Mouse (Mus musculus): Measurements from ENCODE around the gene Rcc1l. TPM values are rescaled to one million over a fixed set of nuclear protein-coding genes. Genes with fewer than 3 reads are reported as not detected.

The Rcc1l gene
- polyA plus RNA-seq (2012; rRNA removed) = 18.5 and 19.5 TPM in 2 replicates

DNA sequence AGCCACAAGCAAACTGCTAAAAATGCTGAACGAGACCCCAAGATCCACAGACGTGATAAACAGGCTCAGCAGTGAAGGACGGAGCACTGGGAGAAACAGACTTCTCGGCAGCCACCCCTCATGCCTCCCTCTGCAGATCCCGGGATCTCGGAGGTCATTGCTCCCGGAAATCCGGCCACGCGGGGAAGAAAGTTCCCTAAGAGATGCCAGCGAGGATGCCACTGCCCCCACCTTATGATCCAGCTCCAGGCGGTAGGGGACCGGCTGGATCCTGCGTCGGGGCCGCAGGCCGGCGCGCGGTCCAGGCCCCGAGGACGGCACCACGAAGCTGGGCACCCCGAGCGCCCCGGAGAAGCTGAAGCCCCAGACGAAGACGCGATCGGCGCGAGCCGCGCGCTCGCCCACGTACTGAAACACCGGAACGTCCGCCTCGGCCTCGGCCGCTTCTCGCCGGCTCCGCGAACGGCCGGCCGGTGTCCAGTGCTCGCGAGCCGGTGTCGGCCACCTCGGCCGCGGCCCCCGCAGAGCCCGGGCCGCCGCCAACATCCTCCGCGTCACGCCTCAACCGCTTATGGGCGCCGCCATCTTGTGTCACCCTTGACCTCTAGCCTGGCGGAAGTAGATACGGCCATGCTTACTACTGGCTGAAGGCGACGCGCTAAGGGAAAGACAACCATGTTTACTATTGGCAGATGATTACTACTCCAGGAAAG is at the start of gene Rcc1l:
Gene Rcc1l, minus strand, starts transcription at position 606 of the 713 bp plus-strand sequence.
- no peak for DNase-seq (ENCODE audit: low read depth)

DNA sequence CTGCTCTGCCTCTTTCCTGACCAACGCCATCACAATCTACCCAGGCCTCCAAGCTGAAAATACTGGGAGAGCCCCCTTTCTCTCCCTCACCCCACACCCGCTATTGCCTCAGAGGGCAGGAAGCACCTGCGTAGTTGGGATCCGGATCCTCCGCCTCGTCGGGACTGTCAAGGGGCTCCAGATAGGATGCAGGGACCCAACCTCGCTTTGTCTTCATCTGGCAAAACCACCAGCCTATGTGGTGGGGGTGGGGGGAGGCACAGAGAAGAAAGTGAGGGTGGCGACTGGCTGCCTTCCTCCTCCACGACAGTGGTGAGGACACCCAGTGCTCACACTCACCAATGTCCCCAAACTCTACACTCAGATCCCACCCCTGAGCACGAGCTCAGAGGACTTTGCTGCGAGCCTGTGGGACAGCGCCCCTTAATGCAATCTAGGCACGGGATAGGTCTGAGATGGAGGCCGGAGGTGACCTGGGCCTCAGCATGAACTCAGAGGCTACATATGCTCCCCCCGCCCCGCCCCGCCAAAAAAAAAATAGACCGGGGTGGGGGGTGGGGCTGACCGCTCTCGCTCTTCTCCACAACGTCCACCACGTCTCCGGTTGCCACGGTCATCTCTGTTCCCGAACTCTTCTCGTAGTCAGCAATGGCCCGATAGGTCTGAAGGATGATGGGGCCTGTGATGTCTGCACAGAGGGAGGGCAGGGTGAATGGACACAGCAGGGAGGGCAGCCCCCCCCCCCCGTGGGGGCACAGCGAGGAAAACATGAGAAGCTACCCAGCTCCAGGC is 48.7 kb upstream of the Rcc1l start:
- DNase-seq (ENCODE audit: low read depth) = no peak

DNA sequence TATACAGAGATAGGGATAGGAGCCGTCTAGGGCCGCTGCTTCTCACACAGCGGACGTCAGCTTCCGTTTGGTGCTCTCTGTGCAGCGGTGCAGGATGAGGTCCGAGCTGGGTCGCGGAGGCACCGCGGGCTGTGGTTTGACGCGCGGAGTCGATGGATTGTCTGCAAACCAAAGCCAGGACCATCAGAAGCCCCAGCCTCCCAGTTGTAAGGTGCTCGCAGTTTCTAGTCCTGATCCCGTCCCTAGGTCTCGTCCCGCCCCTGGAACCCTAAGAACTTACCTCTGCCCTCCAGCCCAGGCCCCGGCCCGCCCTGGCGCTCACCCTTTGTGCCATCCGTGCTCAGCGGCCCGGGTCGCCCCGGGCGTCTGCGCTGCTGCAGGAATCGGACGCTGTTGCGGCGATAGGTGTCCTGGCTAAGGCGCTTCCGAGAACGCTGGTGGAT is 45.2 kb upstream of the Rcc1l start:
- DNase-seq (ENCODE audit: low read depth) = no peak

DNA sequence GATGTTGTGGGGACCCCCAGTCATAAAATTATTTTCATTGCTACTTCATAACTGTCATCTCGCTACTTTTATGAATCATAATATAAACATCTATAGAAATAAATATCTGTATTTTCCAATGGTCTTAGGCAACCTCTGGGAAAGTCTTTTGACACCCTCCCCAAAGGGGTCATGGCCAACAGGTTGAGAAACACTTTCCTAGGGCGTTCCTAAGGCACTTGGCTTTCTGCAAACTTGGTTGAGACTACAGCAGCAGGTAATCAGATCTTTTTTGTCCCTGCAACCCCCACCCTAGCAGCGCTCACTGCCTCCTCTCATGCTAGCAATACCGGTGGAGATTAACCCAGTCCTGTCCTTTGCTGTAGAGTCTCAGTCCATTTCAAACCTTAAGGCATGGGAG is 44.7 kb upstream of the Rcc1l start:
- DNase-seq (ENCODE audit: low read depth) = no peak

DNA sequence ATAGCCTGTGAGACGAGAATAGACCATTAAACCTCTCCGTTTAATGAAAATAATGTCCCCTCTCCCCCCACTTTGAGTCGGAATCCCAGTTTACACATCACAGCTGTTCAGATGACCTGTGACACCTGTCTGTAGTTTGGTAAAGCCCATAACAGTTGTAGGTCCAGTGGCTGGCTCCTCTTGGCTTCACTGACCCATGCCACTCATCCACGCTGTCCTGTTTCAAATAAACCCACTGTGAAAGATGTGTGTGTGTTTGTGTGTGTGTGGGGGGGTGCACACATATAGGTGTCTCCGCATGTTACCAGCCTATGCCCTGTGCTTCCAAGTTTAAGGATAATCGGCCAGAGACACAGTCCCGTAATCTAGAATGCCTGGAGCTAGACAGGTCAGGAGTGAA is 41.3 kb upstream of the Rcc1l start:
- no peak for DNase-seq (ENCODE audit: low read depth)

DNA sequence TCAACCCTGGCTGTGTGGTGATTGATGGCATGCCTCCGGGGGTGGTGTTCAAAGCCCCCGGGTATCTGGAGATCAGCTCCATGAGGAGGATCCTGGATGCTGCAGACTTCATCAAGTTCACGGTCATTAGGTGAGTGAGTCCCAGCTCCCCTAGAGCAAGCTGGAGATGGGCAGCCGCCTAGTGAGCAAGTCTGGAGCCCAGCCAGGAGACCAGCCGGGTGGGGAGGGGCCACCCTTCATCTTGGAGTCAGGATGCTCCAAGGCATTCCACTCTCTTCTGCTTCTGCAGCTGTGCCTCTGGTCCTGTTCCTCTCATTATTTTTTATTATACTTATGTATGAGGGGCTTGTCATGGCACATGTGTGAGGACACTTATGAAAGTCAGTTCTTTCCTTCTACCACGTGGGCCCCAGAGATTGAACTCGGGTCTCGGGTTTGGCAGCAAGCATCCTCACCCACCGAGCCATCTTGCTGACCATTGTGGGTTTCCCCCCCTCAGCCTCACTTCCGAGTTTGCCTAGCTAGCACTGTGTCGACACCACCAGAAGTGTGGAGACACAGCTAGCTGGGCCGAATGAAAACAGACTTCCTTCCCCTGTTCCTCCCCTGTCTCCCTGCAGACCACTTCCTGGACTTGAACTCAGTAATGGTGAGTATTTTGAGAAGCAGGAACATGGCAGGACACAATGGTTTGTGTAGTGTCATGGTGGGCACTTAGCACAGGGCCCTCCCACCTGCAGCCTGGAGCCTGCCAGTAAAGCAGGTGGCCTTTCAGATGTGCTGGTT is 37.6 kb upstream of the Rcc1l start:
- DNase-seq (ENCODE audit: low read depth) = no peak

DNA sequence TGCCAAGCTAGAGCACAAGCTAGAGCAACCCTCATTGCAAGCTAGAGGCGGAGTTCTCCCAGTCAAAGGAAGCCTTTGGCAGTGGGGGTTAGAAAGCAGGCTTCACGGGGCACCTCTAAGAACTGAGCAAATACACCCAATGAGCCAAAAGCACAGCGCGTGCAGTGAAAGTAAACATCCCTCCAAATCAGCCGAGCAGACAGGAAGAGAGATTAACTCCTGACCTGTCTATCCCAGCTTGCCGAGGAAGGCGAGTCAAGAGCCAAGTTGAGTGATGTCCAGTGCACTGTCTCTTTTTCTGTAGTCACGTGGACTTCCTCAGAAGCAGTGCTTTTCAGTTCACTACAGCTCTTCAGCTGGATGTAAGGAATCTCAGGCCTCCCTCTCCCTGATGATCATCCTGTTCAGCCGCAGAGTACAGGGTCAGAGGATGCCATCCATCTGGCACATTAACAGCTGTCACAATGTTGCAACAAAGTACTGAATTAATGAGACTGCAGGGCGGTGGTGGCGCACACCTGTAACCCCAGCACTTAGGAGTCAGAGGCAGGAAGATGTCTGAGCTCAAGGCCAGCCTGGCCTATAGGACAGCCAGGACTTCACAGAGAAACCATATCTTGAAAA is 33.5 kb upstream of the Rcc1l start:
- DNase-seq (ENCODE audit: low read depth) = no peak

DNA sequence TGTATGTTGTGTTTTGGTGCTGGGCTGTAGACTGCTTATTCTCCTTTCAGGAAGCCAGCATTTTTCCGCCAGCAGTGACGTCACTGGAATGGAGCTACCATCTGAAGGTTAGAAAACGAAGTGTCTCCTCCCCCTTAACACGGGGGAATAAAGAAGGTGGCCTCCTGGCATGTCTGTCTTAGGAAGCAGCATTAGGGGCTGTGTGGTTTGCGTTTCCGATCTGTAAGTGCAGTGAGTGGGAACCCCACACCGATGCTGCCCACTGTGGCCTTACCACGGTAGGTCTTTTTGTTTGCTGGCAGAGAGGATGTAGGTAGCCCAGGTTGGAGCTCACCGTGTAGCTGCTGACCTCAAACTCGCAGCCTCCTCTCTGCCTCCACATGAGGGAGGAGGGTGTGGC is 30.1 kb upstream of the Rcc1l start:
- DNase-seq (ENCODE audit: low read depth) = no peak

DNA sequence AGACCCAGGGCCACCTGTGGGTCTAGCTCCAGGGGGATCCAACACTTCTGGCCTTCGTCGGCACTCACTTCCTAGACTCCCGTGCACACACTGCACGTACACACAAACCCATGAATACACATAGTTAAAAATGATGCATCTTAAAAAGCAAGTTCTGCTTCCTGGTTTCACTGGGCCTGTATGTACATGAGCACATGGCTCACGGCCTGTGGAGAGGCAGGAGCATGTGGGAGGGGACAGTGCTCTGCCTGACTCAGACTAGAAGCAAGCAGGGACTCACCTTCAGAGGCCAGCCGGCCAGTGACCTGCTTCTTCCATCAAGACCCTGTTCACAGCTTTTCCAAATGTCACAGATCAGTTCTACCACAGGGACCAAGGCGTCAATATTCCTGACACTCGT is 17.1 kb upstream of the Rcc1l start:
- DNase-seq (ENCODE audit: low read depth) = no peak

DNA sequence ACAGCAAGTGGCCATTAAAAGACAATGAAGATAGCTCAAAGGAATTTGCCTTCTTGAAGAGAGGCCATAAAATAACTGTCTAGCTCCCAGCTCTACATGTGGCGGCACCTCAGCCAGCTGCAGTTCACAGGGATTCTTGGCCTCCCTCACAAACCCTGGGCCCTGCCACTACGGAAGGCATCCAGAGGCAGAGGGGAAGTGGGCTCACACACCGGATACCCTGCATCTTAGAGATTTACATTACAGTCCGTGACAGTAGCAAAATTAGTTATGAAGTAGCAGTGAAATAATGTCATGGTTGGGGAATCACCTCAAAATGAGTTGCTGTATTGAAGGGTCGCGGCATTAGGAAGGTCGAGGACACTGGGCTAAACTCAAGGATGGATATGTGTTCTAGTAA is 12.0 kb upstream of the Rcc1l start:
- DNase-seq (ENCODE audit: low read depth) = no peak

DNA sequence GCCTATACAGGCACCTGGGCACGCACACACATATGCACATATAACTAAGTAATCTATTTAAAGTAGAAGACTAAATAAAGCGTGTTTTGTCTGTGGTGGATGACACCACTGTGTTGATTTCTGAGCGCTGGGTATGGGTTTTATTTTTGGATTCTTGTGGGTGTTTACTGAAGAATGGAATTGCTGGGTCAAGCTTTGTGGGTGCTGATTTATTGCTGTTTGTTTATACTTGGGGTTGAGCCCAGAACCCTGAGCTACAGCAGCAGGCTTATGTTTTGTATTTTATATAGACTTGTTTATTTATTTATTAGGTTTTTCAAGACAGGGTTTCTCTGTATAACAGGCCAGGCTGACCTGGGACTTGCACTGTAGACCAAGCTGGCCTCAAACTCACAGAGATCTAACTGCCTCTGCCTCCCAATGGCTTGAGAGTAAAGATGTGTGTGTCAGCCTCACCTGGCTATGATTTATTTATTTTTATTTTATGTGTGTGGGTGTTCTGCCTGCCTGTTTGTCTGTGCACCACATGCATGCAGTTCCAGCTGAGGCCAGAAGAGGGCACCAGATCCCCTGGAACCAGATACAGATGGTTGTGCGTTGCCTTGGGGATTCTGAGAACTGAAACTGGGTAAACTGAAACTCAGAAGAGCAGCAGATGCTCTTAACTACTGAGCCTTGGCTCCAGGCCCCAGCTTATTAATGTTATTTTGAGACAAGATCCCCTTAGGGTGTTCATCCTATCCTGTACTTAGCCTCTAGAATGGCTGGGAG is 10.6 kb upstream of the Rcc1l start:
- no peak for DNase-seq (ENCODE audit: low read depth)

DNA sequence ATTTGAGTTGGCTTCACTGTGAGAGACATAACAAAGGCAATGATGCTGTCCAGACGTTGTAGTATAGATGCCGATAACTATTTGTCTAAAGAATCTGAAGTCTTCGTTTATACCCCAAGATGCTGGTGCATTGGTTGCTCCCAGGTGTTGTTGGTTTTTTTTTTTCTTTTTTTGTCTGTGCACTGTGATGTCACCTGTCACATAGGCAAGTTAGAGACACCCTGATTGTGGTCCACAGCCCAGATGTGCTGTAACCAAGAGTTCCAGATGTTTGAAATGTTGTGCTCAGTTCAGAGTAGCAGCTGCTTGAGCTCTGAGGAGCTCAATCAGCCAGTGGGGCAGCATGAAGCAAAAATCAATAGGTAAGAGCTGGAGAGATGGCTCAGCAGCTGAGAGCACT is 9.5 kb upstream of the Rcc1l start:
- no peak for DNase-seq (ENCODE audit: low read depth)

DNA sequence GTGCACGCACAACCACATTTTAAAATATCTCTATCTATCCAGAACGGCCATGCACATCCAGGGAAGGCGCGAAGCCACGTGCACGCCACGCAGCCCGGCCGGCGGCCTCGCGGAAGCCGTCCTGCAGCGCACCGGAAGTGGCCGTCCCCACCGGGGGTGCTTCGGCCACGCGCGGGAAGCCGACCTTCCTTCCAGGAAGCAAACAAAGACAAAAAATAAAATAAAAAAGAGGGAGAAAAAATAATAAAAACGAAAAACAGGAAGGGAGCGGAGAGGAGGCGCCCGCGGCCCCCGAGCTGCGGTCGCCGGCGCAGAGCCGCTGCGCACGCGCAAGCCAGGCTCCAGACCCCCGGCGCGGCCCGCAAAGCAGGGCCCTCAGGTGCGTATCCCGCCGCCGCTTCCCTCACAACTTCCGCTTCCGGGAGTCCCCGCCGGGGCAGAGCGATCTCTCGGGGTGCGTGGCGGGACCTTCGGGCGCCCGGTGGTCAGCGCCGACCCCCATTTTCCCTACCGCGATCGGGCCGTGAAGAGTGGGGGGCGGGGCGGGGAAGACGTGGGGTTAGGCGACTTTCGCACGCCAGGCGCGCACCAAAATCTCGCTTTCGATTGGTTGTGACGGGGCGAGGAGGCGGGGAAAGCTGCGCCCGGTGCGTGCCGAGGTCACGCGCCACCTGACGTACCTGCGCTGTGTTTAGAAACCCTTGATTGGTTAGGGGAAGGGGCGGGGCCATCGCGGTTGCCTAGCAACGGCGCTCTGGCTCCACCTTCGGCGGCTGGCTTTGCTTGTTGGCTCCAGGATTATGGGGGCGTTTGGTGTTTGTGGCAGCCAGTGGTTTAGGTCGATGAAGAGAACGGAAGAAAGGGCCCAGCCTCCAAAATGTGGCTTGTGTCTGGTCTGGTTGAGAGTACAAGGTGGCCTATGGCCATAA is 7.6 kb upstream of the Rcc1l start, which contains the start of gene Gtf2ird2:
Gene Gtf2ird2, plus strand, starts transcription at position 140 of the 929 bp plus-strand sequence.
- no peak for DNase-seq (ENCODE audit: low read depth)

DNA sequence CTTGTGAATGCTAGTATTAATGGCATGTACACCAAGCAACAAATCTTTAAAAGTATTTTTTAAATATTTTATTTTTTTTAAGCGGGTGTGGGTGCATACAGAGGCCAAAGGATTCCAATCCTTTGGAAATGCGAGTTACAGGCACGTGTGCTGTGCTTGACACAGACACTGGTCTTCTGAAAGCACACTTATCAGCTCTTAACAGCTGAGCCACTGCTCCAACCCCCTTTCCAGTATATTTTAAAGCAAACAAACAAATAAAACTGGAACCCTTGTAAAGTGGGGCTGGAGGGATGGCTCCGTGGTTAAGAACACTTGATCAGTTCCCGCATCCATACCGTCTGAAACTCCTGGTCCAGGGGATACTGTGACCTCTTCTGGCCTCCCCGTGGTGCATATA is 6.6 kb upstream of the Rcc1l start:
- DNase-seq (ENCODE audit: low read depth) = no peak

DNA sequence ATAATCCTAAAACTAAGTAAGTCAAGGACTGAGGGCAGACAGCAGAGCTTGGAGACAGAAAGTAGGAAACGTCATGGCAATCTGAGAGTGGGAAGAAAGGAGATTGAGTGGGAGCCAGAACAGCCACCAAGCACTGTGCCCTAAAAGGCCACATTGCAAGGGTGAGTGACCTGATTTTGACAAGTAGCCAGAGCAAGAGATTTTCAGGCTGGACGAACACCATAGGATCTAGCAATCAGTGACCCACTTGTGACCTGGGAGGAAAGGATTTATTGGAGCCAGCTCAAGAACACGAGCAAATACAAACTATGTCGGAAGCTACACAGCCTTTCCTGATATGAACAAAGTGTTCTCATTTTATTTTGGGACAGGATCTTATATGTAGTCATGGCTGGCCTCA is 6.2 kb upstream of the Rcc1l start:
- DNase-seq (ENCODE audit: low read depth) = no peak

DNA sequence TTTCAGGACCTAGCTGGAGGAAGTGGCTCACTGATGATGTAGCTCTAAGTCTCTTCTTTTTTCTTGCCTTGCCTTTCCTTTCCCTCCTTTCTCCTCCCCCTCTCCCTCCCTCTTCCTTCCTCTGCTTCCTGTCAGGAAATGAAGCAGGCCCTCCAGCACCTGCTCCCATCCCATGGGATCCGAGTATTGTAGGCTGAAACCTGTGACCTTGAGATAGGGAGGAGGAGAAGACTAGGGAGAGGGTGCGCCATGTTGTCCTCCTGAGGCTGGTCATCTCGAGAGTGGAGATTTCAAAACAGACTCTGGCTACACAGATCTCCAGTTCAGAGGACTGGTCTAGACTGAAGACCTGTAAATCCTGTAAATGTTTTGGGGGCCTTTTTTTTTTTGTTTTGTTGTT is 5.6 kb upstream of the Rcc1l start:
- no peak for DNase-seq (ENCODE audit: low read depth)

DNA sequence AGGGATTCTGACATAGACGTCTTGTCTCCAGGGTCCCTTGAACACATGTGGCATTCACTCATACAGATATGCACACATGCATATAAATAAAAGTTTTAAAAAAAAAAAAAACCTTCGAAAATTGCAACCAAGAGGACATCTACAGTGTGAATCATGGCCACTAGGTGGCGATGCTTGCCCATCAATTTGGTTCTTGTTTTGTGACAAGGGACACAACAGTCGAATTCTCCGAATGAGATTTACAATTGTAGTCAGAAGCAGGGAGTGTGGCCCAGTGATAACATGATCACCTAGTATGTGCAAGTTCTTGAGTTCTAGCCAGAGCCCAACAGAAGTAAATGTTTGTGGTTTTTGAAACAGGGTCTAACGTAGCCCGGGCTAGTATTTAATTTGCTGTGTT is 3.3 kb upstream of the Rcc1l start:
- no peak for DNase-seq (ENCODE audit: low read depth)

DNA sequence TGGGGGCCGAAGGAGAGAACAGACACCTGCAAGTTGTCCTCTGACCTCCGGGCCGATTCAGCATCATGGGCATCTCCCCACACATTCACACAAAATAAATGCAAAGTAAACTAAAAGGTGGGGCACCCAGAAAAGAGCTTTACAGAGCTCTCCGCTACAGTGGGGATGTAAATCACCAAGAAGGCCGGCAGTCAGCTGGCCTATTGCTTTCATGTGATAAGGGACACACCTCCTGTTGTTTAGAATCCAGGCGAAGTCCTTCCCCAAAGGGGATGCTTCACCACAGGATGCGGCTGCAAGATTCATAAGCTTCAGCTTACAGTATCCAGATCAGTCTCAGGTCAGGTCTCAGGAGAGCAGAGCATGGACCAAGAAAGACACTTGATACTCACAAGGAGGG is 2.0 kb upstream of the Rcc1l start:
- DNase-seq (ENCODE audit: low read depth) = no peak

DNA sequence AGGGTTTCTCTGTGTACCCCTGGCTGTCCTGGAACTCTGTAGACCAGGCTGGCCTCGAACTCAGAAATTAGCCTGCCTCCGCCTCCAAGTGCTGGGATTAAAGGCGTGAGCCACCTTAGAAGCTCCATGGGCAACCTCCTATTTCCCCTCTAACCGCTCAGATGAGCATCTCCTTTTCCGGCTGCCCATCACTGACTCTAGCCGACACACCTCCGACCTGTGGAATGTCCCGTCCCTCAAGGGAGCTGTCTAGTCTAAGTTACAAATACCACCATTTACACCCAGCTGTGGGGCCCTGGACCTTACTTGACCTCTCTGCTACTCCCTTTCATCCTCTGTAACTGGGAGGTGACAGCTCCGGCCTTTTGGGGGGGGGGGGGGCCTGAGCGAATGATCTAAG is 878 bp downstream of the Rcc1l start:
- no peak for DNase-seq (ENCODE audit: low read depth)

DNA sequence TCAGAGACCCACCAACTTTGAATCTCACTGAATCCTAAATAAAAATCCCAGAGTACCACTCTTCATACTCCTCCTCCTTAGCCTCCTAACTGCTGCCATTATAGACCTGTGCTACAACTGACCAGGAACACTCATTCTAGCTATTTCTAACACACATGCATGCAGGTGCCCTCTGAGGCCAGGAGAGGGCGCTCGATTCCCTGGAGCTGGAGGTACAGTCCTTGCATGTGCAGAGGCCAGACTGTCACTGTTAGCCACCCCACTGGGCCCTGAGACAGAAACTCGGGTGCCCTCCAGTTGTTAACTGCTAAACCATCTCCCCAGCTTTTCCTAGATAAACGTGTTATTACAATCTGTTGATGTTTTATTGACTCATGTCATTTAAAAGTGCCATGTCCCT is 3.4 kb downstream of the Rcc1l start:
- DNase-seq (ENCODE audit: low read depth) = no peak
